Mouse (Mus musculus) liver, adult 2 months (tissue): ENCODE data around the gene Becn1.

Experiments
- CTCF ChIP-seq: fragments of 200-500 bp; IDR thresholded peaks from 2 replicates; pipeline ENCODE4 v1.5.1; 2011; ENCODE audit warnings: low read depth, low read length, control low read depth
- POLR2A ChIP-seq: fragments of 200-500 bp; IDR thresholded peaks from 2 replicates; pipeline ENCODE4 v1.6.1; 2011; ENCODE audit warnings: low read length, control low read depth; ENCODE audit not compliant: insufficient read depth; ENCODE audit errors: extremely low read depth

DNA sequence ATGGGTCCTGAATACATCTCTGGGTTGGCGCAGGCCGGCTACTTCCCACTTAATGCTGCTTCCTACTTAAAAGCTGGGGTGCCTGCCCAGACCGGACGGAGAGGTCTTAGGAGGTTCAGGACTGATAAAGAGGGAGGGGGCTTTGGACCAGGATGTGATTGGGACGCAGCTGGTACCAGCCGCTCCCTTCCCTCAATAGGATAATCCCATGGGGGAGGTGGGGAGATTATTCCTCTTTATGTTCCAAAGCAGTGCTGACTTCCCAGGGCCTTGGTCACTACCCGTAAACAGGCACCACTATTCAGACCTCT, 55.4 kb downstream of the Becn1 start:
- TF ChIP-seq CTCF (no peak), POLR2A (no peak)
